Mouse (Mus musculus) megakaryocyte, embryonic 14.5 days (primary cell): ENCODE measurements around the gene Cnih2. TPM values are rescaled to one million over a fixed set of nuclear protein-coding genes. Genes with fewer than 3 reads are reported as not detected.

Experiments
- H3K27me3 ChIP-seq: replicated peaks from 2 replicates; pipeline ENCODE3; 2012; ENCODE audit warnings: inconsistent platforms
- H3K36me3 ChIP-seq: replicated peaks from 2 replicates; pipeline ENCODE3; 2012; ENCODE audit warnings: low read length, inconsistent platforms, mixed read lengths
- H3K4me1 ChIP-seq: 2 replicates; pipeline ENCODE4 v1.6.1; 2012; ENCODE audit warnings: inconsistent platforms
- H3K4me3 ChIP-seq: replicated peaks from 2 replicates; pipeline ENCODE3; 2012; ENCODE audit warnings: moderate library complexity, mild to moderate bottlenecking, inconsistent platforms
- H3K9me3 ChIP-seq: 2 replicates; pipeline ENCODE4 v1.6.1; 2012; ENCODE audit warnings: inconsistent platforms
- FLI1 ChIP-seq: IDR thresholded peaks from 2 replicates; pipeline ENCODE4 v1.6.1; 2012; ENCODE audit warnings: low read length, inconsistent platforms, mixed read lengths
- GATA1 ChIP-seq: IDR thresholded peaks from 3 replicates; pipeline ENCODE4 v1.6.1; 2012; ENCODE audit warnings: mixed read lengths, low read length, inconsistent platforms, borderline replicate concordance
- polyA plus RNA-seq: library from polyadenylated mRNA; stranded (reverse); fragments of >175 nt; gene quantifications from 2 replicates; pipeline ENCODE4 v1.2.3, GENCODE M21; 2012; ENCODE audit warnings: low replicate concordance; ENCODE audit not compliant: insufficient read depth

Gene Cnih2
- polyA plus RNA-seq, 1 experiment = 4.9 TPM

DNA sequence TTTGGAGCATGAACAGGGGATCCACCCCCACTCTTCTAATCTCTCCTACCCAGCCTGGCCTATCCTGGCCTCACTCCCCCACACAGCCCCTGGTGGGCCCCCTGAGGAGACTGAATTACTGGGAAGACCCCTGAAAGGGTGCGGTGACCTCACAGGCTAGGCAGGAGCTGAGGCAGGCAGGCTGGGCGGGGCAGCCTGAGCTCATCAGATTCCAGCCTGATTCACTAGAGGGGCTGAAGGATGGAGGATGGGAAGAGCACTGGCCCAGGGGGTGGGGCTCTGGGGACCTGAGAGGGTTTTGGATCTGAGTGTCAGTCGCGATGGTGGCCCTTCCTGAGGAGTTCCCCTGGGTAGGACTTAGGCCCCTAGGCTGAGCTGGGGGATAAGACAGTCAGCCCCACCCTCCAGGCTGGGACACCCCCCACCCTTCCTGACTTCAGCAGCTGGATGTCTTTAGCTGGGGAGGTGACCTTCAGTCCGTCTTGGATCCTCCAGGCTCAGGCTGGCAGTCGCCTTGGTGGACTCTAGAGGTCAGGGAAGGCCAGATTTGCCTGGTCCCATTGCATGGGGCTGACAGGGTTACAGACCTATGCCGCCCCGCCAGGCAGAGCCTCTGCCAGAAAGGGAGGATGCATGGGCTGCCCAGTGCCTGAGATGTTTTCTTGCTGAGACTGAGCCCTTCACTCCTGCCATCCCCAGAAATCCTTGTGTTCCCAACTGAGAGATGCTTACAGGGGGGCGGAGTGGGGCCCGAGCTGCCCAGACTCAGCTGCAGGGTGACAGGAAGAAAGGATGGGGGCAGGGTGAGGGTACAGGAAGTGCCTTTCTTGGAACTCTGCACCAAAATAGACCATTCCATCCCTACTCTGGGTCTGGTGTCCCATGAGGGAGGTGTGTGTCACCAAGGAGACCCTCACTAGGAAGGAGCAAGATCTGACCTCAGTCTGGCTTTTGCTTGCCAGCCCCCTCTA is 39.2 kb downstream of the Cnih2 start:
- TF ChIP-seq FLI1 = no peak
- no peak for TF ChIP-seq GATA1
- H3K4me1 ChIP-seq = peaks cover 54% of the 10 kb centered on the region
- peaks cover 25% of the 10 kb centered on the region for H3K27me3 ChIP-seq
- no peaks in the 10 kb centered on the region for H3K36me3 ChIP-seq
- H3K9me3 ChIP-seq = no peaks in the 10 kb centered on the region
- peak overlapping the region; percentile 13 for H3K4me3 ChIP-seq

DNA sequence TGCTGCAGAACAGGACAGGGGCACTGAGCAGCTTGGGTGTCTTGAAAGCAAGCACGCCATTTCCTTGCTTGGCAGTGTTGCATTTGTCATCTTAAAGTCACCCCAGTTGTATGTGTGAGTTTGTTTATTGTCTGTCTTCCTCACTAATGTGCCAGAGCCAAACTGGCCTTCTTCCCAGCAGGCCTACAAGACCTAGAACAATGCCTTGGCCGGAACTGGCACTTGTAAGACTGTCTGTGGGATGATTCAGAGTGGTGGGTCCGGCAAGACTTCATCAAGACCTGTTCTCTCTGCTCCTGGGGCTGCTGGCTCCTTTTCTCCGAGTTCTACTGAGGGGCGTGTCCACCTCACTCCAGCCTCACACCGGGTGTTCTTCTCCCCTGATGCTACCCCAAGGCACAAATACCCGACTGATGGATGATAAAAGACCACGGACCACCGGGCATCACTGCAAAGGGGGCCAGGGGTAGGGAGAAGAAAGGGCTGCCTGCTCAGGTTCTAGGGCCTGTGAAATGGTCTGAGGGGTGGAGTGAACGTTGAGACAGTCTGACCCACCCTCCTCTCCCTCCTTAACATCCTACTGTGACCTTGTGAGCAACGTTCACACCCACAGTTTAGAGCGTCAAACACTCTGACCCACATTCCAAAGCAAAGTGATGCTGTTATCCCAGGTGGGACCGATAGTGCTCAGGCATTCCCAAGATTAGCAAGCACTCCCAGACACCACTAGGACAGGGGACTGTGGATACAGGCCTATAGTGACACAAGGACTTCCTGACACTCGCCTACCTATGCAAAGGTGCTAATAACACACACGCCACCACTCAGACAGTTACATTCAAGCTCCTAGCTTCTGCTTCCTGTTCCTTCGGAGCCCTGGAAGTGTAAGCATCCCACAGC is 40.2 kb downstream of the Cnih2 start:
- TF ChIP-seq GATA1 (no peak), FLI1 (no peak)
- Histone ChIP-seq H3K4me1 (peaks cover 58% of the 10 kb centered on the region), H3K27me3 (peaks cover 34% of the 10 kb centered on the region)

DNA sequence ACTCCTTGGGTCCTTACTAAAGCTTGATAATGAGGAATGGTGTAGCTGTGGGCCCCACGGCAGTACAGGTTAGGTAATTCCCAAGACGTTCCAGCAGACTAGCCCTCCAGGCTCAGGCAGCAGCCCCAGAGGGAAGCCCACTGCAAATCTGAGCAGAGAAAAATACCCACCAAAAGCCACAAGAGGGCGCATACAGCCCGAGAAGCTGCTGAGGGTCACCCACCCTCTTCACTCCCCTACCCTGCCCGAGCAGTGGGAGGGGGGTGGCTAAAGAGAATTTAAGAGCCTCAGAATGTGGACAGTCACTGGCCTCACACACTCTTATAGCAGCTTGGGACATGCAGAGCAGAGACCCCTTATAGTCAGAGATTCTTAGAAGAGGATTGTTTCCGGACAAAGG is 42.1 kb downstream of the Cnih2 start:
- Histone ChIP-seq H3K4me3 (no peak overlapping the region), H3K4me1 (peaks cover 69% of the 10 kb centered on the region), H3K27me3 (peaks cover 44% of the 10 kb centered on the region), H3K36me3 (no peaks in the 10 kb centered on the region), H3K9me3 (no peaks in the 10 kb centered on the region)
- TF ChIP-seq FLI1 = no peak
- no peak for TF ChIP-seq GATA1

More for the DNA sequence above, 40.2 kb downstream of the Cnih2 start:
- H3K36me3 ChIP-seq = no peaks in the 10 kb centered on the region
- no peaks in the 10 kb centered on the region for H3K9me3 ChIP-seq
- no peak overlapping the region for H3K4me3 ChIP-seq

DNA sequence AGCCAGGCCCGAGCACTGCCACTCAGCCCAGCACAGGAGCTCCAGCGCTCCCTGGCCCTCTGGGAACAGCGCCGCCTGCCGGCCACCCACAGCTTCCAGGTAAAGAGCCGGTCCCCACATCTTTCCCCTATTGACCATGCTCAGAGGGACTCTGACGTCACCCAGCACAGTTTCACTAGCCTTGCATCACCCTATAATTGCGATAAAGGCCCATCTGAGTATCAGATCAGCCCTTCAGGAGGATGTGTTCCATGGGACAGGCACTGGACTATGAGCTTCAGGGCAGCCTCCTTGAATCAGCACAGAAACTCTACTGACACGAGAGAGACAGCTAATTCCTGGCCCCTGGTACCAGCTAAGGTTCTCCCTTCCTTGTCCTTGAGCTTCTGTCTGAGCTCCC is 44.4 kb downstream of the Cnih2 start:
- no peak overlapping the region for H3K4me3 ChIP-seq
- H3K36me3 ChIP-seq = peaks cover 12% of the 10 kb centered on the region
- H3K4me1 ChIP-seq = peaks cover 64% of the 10 kb centered on the region
- H3K9me3 ChIP-seq = no peaks in the 10 kb centered on the region
- TF ChIP-seq FLI1 = no peak
- TF ChIP-seq GATA1 = no peak
- peaks cover 49% of the 10 kb centered on the region for H3K27me3 ChIP-seq

DNA sequence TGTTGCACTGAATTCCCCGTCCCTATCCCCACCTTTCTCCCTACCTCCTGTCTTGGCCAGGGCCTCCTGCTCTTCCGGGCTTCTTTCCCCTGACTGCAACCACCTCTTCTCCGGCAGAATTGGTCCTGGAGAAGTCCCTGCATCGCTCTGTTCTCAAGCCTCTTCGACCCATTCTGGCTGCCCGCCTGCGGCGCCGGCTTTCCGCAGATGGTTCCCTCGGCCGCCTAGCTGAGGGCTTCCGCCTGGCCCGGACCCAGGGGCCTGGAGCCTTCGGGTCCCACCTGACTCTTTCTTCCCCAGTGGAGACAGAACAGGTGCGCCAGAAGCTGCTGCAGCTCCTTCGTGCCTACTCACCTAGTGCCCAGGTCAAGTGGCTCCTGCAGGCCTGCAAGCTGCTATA is 45.5 kb downstream of the Cnih2 start:
- Histone ChIP-seq H3K27me3 (peaks cover 49% of the 10 kb centered on the region), H3K9me3 (no peaks in the 10 kb centered on the region), H3K4me1 (peaks cover 57% of the 10 kb centered on the region), H3K36me3 (peaks cover 23% of the 10 kb centered on the region), H3K4me3 (no peak overlapping the region)
- TF ChIP-seq FLI1 = no peak
- no peak for TF ChIP-seq GATA1

DNA sequence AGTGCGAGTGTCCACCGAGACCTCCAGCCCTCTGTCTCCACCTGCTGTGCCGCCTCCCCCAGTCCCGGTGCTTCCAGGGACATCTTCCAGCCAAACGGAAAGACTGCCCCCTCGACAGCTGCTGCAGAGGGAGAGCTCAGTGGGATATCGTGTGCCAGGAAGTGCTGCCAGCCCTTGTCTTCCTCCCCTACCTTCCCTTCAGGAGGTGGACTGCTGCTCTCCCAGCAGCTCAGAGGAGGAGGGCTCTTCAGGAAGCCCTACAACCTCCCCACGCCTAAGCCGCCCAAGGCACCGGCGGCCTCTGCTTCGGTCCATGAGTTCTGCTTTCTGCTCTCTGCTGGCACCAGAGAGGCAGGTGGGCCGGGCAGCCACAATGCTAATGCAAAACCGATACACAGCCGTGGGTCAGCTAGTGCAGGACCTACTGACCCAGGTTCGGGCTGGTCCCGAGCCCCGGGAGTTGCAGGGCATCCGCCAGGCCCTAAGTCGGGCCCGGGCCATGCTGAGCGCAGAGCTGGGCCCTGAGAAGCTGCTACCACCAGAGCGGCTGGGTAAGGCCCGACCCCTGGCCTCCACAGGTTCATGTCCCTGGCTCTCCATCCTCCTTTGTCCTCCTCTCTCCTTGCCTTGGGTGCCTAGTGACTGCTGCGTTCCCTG is 46.0 kb downstream of the Cnih2 start:
- peaks cover 51% of the 10 kb centered on the region for H3K4me1 ChIP-seq
- TF ChIP-seq FLI1 (no peak), GATA1 (no peak)
- H3K4me3 ChIP-seq = no peak overlapping the region
- H3K27me3 ChIP-seq = peaks cover 49% of the 10 kb centered on the region
- H3K9me3 ChIP-seq = no peaks in the 10 kb centered on the region
- H3K36me3 ChIP-seq = peaks cover 29% of the 10 kb centered on the region

DNA sequence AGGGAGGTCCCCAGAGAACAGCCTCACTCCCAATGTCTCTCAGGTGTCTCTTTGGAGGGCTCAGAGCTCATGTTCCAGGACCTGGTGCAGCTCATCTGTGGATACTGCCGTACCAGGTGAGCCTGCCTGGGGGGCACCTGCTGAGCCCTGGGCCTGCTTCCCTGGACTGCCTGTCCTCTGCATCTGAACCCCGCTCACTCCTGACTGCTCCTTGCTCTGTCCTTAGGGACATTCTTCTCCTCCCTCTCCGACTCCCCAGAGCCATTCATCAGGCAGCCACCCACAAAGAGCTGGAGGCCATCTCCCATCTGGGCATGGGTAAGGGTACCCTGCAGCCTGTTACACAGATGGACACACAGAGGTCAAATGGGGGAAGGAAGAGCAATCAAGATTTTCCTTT is 46.8 kb downstream of the Cnih2 start:
- Histone ChIP-seq H3K4me3 (no peak overlapping the region), H3K4me1 (peaks cover 43% of the 10 kb centered on the region), H3K36me3 (peaks cover 36% of the 10 kb centered on the region), H3K9me3 (no peaks in the 10 kb centered on the region), H3K27me3 (peaks cover 47% of the 10 kb centered on the region)
- TF ChIP-seq GATA1 (no peak), FLI1 (no peak)

DNA sequence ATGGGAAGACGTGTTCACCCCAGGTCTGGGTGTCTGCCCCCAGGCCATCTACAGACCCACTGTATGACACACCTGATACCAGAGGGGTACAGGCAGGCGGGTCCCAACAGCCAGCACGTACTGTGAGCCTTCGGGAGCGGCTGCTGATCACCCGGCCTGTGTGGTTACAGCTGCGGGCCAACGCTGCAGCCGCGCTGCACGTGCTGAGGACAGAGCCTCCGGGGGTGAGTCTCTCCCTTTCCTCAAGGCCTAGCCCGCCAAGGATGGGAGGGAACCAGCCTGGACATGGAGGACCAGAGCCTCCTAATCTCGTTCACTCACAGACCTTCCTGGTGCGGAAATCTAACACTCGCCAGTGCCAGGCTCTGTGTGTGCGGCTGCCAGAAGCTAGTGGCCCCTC is 47.3 kb downstream of the Cnih2 start:
- H3K9me3 ChIP-seq = no peaks in the 10 kb centered on the region
- TF ChIP-seq GATA1 = no peak
- TF ChIP-seq FLI1 = no peak
- peaks cover 39% of the 10 kb centered on the region for H3K4me1 ChIP-seq
- H3K4me3 ChIP-seq = no peak overlapping the region
- peaks cover 41% of the 10 kb centered on the region for H3K36me3 ChIP-seq
- peaks cover 47% of the 10 kb centered on the region for H3K27me3 ChIP-seq
